7 mouse cellular contexts compared by ENCODE assay signal in the genomic region with DNA sequence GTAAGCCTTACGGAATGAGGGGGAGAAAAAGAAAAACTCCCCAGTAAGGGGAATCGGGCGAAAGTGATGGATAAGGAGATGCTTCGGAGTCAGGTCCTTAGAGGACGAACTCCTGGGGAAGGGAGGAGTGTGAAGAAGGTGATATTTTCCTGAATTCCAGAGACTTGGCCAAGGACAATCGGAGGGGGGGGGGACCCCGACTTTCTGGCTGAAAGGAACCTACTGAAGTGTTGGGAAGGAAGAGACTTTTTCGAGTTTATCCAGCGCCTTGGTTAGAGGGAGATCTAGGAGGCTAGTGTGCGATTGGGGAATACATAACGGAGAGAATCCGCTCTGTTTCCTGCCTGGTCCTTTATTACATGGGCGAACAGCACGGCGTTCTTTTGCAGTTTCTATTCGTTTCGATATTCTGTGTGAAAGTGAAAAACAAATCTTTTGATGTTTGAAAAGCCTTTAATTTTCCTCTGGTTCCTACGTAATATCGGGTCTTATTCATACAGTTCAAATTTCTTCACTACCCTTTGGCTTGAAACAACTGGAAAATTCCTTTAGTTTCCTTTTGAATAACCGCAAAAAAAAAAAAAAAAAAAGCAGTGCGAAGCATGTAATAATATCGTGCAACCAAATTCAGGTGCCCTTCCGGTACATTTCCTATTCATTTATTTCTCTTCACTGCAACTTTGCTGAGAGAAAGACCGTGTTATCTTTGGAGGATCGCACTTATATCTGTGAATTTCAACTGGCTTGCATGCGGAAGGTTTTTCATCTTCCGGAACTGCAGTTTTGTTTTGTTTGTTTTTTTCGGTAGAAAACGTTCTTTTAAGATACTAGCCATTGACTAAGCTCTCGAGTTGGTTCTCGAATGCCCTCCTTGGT. TPM values are rescaled to one million over a fixed set of nuclear protein-coding genes. Genes with fewer than 3 reads are reported as not detected.
A peak's percentile ranks its signal among the peaks of the same experiment; 100 is the strongest.
DNase-seq lines count a peak whose midpoint lies in the region; ATAC-seq and TF ChIP-seq lines count a peak whose summit lies in the region.

No protein-coding gene starts in this region.

- DNase-seq in lung, postnatal 0 days (ENCODE audit: low spot score) = peak; percentile 11
- no peak for DNase-seq in lung, postnatal 25 days (ENCODE audit: low spot score)
- DNase-seq in forebrain, postnatal 0 days = peak; percentile 32
- no peak for DNase-seq in frontal cortex, postnatal 36 days (ENCODE audit: low spot score in 2 of 2)

- no peak for TF ChIP-seq POLR2A in bone marrow macrophage, adult 2 months (IDR thresholded peaks at IDR 0.05; ENCODE audit: borderline replicate concordance, low read depth, low read length)
- no peak for TF ChIP-seq POLR2A in small intestine, adult 2 months (IDR thresholded peaks at IDR 0.05; ENCODE audit: low read depth, low read length)

- peak overlapping the region; percentile 69 for H3K27ac ChIP-seq in lung, postnatal 0 days (ENCODE audit: low read length)
- peak overlapping the region; percentile 19 for H3K27ac ChIP-seq in bone marrow macrophage, adult 2 months (ENCODE audit: insufficient read depth, low read depth, low read length)
- peak overlapping the region; percentile 95 for H3K27ac ChIP-seq in forebrain, postnatal 0 days (ENCODE audit: low read depth, low read length)
- H3K27ac ChIP-seq in limb, embryonic 13.5 days = no peak overlapping the region; the same call in 1 of the 2 replicates
- H3K27ac ChIP-seq in small intestine, adult 2 months (ENCODE audit: insufficient read depth, low read depth, low read length) = peak overlapping the region; percentile 59

- H3K9ac ChIP-seq in lung, postnatal 0 days (replicated peaks; ENCODE audit: low read depth) = peak overlapping the region; percentile 46; the same call in 1 of the 2 replicates
- H3K9ac ChIP-seq in forebrain, postnatal 0 days = peak overlapping the region; percentile 71
- peak overlapping the region; percentile 85 for H3K9ac ChIP-seq in limb, embryonic 13.5 days

- WGBS in lung, postnatal 0 days = 12% methylated on average over 31 of the region's 31 CpGs
- 27% methylated on average over 31 of the region's 31 CpGs for WGBS in forebrain, postnatal 0 days
- 17% methylated on average over 31 of the region's 31 CpGs for WGBS in limb, embryonic 13.5 days
- 14% methylated on average over 31 of the region's 31 CpGs for WGBS in small intestine, adult 2 months

- no peaks in the 10 kb centered on the region for H3K36me3 ChIP-seq in lung, postnatal 0 days (ENCODE audit: insufficient read depth, low read length)
- H3K36me3 ChIP-seq in forebrain, postnatal 0 days (ENCODE audit: insufficient read depth) = no peaks in the 10 kb centered on the region
- no peaks in the 10 kb centered on the region for H3K36me3 ChIP-seq in limb, embryonic 13.5 days
- H3K36me3 ChIP-seq in small intestine, adult 2 months (ENCODE audit: control insufficient read depth, insufficient read depth, low read length) = no peaks in the 10 kb centered on the region

- TF ChIP-seq EP300 in lung, postnatal 0 days (IDR thresholded peaks at IDR 0.05) = no peak

- H3K4me3 ChIP-seq in lung, postnatal 0 days (ENCODE audit: low read depth, low read length) = peak overlapping the region; percentile 64
- H3K4me3 ChIP-seq in bone marrow macrophage, adult 2 months (ENCODE audit: insufficient read depth, low read length) = peak overlapping the region; percentile 72
- peak overlapping the region; percentile 61 for H3K4me3 ChIP-seq in forebrain, postnatal 0 days (ENCODE audit: low read depth, low read length)
- H3K4me3 ChIP-seq in limb, embryonic 13.5 days = peak overlapping the region; percentile 65
- peak overlapping the region; percentile 99 for H3K4me3 ChIP-seq in small intestine, adult 2 months (ENCODE audit: low read depth, low read length)

- H3K4me2 ChIP-seq in lung, postnatal 0 days (replicated peaks; ENCODE audit: low read depth, low read length) = peak overlapping the region; percentile 60
- peak overlapping the region; percentile 47 for H3K4me2 ChIP-seq in forebrain, postnatal 0 days (ENCODE audit: low read depth)
- peak overlapping the region; percentile 63 for H3K4me2 ChIP-seq in limb, embryonic 13.5 days (replicated peaks)

- ATAC-seq in lung, postnatal 0 days = no peak
- no peak; the same call in 1 of the 2 replicates for ATAC-seq in forebrain, postnatal 0 days
- ATAC-seq in limb, embryonic 13.5 days (ENCODE audit: low FRiP score, low read depth) = no peak

- no peaks in the 10 kb centered on the region for H3K4me1 ChIP-seq in lung, postnatal 0 days (ENCODE audit: insufficient read depth, low read depth, low read length)
- H3K4me1 ChIP-seq in bone marrow macrophage, adult 2 months (ENCODE audit: control insufficient read depth, insufficient read depth, low read length) = no peaks in the 10 kb centered on the region
- H3K4me1 ChIP-seq in forebrain, postnatal 0 days (ENCODE audit: insufficient read depth) = no peaks in the 10 kb centered on the region
- no peaks in the 10 kb centered on the region for H3K4me1 ChIP-seq in limb, embryonic 13.5 days
- H3K4me1 ChIP-seq in small intestine, adult 2 months (ENCODE audit: control insufficient read depth, insufficient read depth, insufficient read length, low read length) = no peaks in the 10 kb centered on the region

- TF ChIP-seq CTCF in lung, postnatal 0 days (IDR thresholded peaks at IDR 0.05) = no peak
- TF ChIP-seq CTCF in bone marrow macrophage, adult 2 months (IDR thresholded peaks at IDR 0.05; ENCODE audit: low read depth, low read length) = no peak
- no peak for TF ChIP-seq CTCF in forebrain, postnatal 0 days (IDR thresholded peaks at IDR 0.05; ENCODE audit: low read depth)
- TF ChIP-seq CTCF in small intestine, adult 2 months (IDR thresholded peaks at IDR 0.05; ENCODE audit: extremely low read depth, insufficient read length, insufficient replicate concordance, low read depth, low read length) = no peak

- H3K27me3 ChIP-seq in lung, postnatal 0 days (replicated peaks; ENCODE audit: insufficient read depth, low read length) = no peaks in the 10 kb centered on the region
- H3K27me3 ChIP-seq in forebrain, postnatal 0 days (ENCODE audit: insufficient read depth, low read length) = no peaks in the 10 kb centered on the region
- H3K27me3 ChIP-seq in limb, embryonic 13.5 days = no peaks in the 10 kb centered on the region
- no peaks in the 10 kb centered on the region for H3K27me3 ChIP-seq in small intestine, adult 2 months (ENCODE audit: control insufficient read depth, insufficient read depth, low read length)

- H3K9me3 ChIP-seq in lung, postnatal 0 days (ENCODE audit: low read length) = no peaks in the 10 kb centered on the region
- no peaks in the 10 kb centered on the region for H3K9me3 ChIP-seq in forebrain, postnatal 0 days (ENCODE audit: low read length)
- H3K9me3 ChIP-seq in limb, embryonic 13.5 days = no peaks in the 10 kb centered on the region

RNA-seq across cellular contexts. Expression of a gene that starts 1.0 kb away (rescaled TPM):
- 8.1 and 9.7 TPM in 2 replicates for polyA plus RNA-seq in lung, postnatal 0 days (2015; fragmentation: Nextera tagmentation; extraction: Ambion mirVana)
- polyA plus RNA-seq in bone marrow macrophage, adult 2 months (2012; ENCODE audit: insufficient read depth, insufficient read length, missing spikeins) = 12.5 and 18.8 TPM in 2 replicates
- 48.7 and 54.6 TPM in 2 replicates for total RNA-seq in forebrain, postnatal 0 days (2014; rRNA removed)
- 38.3 and 43.7 TPM in 2 replicates for polyA plus RNA-seq in forebrain, postnatal 0 days (2015; fragmentation: Nextera tagmentation; extraction: Ambion mirVana)
- polyA plus RNA-seq in limb, embryonic 13.5 days (2015; fragmentation: Nextera tagmentation; extraction: Ambion mirVana) = 57.4 and 65.6 TPM in 2 replicates
- polyA plus RNA-seq in small intestine, adult 2 months (2012; rRNA removed) = 0.13 and 0.16 TPM in 2 replicates

Comparison
In these comparisons a context has a peak if more than half of its experiments do, and no peak if none do; other contexts are left out.
1. DNase-seq: peak in lung, postnatal 0 days (single experiment) and forebrain, postnatal 0 days (single experiment); none in lung, postnatal 25 days (single experiment) and frontal cortex, postnatal 36 days (0 of 2).
2. Peak in every context shown above with its lines, with median percentiles within 50 percentile points of each other: H3K4me2 ChIP-seq, H3K4me3 ChIP-seq and H3K9ac ChIP-seq.